Mouse (Mus musculus): ENCODE measurements around the gene Ctsw.

The Ctsw gene

DNA sequence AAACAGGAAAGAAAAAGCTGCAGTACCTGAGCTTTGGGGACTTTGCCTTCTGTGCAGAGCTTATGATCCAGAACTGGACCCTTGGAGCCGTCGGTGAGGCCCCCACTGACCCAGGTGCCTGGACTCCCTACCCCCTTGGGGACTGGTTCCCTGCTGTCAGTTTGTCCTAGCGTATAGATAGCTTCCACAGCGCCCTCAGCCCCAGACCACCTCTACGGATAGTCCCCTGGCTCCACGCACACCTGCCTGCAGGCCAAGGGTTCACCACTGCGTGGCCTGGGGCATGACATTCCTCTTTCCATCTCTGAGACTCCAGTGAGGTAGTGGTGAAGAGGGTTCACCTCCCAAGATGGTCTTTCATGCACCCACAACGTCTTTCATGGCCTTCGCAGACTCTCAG is 5.1 kb downstream of the Ctsw start:
- no peak for DNase-seq (ENCODE audit: inconsistent ontology term)

DNA sequence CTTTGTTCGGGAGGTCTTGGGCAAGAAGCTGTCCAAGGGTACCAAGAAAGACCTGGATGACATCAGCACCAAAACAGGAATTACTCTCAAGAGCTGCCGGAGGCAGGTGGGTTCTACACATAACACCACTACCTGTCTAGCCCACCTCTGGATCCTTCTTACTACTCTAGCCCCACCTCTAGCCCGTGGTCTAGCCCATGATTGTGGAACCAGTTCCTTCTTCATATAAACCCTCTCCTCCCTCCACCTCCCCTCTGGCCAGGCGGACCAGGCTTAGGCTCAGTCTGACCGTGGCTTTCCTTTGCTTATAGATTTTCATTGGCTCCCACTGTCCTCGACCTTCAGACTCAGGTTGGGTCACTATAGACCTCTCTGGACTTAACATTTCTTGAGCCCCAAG is 6.9 kb downstream of the Ctsw start:
- no peak for DNase-seq (ENCODE audit: inconsistent ontology term)

DNA sequence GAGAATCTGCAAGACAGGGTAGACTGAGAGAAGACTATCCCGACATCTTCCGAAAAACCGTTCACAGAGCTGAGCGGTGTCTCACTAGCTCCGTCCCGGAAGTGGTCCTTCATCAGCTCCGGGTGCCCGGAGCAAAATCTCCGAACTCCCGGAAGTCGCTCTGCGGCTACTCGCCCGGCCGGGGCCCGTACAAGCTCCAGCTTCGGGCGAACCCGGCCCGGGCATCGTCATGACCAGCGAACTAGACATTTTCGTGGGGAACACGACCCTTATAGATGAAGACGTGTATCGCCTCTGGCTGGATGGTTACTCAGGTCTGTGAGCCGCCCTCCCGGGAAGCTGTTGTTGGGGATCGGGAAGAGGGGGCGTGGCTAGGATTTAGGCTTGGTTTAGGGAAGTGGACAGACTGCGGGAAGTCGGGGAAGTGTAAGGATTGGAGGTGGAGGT is 7.8 kb downstream of the Ctsw start, which contains the start of gene Fibp:
TSS of gene Fibp (plus strand) at position 151 of the 447 bp plus-strand sequence.
- peak; percentile 90 for DNase-seq (ENCODE audit: inconsistent ontology term)

DNA sequence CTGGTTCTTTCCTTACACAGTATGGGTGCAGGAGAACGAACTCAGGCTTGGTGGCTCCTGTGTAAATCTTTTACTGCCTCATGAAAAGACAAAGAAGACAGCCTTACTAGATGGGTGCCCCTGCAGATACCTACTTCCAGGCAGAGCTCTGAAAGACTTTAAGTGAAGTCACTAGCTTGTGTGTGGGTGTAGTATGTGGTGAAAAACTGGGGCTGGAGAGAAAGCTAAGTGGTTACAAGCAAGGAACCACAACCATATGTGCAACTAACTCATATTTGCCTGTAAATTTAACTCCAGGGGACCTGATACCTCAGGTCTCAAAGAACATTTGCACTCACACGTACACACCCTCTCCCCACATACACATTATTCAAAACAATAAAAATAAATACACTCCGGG is 8.4 kb downstream of the Ctsw start:
- DNase-seq (ENCODE audit: inconsistent ontology term), result no peak

DNA sequence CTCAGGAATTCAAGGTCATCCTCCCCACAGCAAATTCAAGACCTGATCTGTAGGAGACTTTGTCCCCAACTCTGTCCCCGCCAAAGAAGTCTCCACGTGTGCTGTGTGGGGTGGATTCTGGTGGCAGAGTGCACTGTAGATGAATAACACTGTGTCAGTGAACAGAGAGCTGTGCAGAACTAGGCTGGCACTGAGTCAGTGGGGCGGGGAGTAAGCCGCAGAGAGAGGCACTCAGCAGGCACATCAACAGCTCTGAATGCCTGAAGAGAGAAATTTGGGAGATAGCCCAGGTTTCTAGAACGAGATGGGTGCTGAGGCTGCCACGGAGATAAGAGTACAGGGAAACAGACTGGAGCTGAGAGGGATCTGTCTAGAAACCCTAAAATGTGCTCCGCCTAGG is 9.3 kb downstream of the Ctsw start:
- peak; percentile 63 for DNase-seq (ENCODE audit: inconsistent ontology term)

DNA sequence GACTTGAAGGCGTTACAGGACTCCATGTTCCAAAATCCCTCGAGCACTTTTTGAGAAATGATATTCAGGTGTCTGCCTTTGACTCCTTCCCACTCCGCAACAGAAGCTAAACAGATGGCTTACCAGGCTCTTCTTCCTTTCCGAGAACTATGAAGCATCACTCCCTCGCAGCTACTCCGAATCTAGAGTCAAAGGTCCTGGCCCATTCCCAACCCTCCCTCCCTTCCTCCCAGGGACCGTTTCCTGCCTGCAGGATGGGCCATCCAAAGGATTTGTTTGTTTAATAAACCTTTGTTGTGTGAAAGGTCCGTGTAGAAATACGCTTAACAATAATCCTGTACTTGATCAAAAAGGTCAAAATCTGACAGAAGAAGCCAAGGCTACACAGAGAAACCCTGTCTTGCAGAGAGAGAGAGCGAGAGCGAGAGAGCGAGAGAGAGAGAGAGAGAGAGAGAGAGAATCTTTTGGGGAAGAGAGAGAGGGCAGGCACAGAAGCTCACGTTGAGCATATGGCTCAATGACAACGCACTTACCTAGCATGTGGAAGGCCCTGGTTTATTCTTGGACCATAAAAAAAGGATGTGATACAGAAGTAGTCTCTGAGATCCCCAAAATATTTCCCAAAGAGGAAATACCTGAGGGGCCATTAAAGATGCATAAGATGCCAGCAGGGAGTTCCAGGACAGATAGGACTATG is 10.4 kb downstream of the Ctsw start, which contains the start of gene Ccdc85b:
TSS of gene Ccdc85b (minus strand) at position 149 of the 697 bp plus-strand sequence.
- DNase-seq (ENCODE audit: inconsistent ontology term), result no peak

DNA sequence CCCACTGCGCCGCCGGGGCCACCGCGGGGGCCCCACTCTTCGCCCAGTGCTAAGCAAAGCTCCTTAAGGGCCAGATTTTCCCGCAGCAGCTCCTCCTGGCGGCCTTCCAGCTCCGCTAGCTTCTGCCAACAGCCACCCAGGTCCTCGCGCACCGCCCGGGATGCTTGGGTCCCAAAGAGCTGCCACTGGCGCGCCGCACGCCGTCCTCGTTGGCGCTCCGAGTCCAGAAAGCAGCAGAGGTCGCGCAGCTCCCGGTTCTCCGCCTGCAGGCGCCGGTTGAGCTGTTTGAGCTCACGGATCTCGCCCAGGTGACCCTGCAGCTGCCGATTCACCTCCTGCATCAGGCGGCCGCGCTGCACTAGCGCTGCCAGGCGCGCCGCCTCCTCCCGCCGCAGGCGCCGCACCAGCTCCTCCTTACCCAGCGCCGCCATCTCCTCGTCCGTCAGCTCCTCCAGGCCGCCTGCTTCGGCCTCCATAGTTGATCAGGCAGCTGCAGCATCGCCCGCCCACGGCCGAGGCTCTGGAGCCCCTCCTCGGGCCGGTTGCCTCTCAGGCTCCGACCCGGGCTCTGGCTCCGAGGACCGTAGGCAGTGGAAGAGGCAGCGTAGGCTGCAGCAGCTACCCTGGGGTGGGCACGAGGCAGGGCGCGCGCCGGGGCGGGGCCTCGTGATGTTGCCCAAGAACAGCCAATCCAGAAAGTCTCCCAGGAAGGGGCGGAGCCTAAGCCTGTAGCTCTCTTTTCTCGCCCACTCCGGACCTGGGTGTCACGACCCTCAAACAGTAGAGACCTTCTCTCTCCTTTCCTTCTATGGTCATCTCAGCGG is 11.2 kb downstream of the Ctsw start:
- DNase-seq (ENCODE audit: inconsistent ontology term), result peak; percentile 98

DNA sequence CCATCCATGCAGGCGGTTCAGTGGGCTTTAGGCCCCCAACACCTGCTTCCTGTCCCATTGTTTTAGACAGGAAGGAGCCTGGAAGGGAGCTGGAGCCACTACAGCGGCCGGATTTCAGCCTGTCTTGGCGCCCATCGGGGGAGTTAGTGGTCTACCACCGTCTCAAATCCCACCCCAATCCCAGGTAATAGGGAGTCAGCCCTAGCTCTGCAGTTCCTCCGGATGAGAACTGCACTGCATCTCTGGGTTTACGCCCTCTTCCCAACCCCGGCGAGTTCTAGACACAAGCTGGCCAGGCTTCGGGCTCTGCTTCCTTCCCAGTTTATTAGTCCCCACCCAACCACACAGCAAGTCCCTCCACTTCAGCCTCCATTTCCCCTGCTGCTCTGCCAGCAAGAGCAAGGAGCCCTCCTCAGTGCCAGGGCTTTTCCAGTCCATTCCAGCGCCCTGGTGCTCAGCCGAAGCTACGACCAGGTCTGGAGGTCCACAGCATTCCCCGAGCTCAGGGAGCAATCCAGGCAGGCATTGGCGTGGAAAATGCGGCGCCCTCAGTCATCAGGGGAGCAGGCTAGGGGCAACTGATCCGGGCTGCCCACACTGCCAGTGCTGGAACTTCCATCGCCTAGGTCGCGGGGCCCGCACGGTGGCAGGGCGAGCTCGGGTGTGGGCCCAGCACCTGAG is 11.9 kb downstream of the Ctsw start:
- DNase-seq (ENCODE audit: inconsistent ontology term), result peak; percentile 83

DNA sequence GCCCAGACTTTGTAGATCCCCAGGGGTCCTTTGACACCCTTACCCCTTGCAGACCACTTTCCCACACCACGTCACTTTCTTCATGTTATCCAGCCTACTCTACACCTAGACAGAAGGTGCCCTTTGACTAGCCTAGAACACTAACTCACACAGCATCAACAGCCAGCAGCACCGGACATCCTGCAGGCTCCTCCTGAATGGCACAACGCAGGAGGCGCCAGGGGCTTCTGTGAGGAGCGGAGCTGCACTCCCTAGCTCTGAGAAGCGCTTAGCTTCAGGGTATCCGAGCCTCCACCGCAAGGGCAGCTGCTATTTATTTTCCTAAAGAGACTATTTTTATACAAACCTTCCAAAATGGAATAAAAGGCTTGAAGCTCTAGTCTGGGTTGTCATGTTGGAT is 12.7 kb downstream of the Ctsw start:
- no peak for DNase-seq (ENCODE audit: inconsistent ontology term)

DNA sequence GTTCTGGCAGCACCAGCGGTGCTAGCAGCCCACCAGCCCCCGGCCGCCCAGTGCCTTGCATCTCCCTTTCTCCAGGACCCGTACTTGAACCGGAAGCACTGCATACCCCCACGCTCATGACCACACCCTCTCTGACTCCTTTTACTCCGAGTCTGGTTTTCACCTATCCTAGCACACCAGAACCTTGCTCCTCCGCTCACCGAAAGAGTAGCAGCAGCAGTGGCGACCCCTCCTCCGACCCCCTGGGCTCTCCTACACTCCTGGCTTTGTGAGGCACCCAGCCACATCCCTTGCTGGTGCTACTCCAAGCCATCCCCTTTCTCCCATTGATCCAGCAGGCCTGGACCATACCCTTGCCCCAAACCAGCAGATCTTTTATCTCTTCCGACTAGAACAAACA is 13.3 kb downstream of the Ctsw start:
- no peak for DNase-seq (ENCODE audit: inconsistent ontology term)

DNA sequence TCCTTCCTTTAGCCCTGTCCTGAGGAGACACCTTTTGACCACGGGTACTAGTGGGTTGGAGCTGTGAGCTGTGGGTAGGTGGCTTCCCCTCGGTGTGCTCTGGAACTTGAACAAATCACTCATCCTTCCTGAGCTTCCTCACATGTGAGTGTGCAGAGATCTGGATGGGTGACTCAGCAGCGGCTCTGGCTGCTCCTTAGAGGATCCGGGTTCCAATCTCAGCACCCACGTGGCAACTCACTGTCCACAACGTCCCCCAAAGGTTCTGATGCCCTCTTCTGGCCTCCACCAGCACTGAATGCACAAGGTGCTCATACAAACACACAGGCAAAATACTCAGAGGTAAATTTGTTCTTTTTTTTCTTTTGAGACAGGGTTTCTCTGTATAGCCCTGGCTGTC is 16.5 kb downstream of the Ctsw start:
- DNase-seq (ENCODE audit: inconsistent ontology term), result no peak

DNA sequence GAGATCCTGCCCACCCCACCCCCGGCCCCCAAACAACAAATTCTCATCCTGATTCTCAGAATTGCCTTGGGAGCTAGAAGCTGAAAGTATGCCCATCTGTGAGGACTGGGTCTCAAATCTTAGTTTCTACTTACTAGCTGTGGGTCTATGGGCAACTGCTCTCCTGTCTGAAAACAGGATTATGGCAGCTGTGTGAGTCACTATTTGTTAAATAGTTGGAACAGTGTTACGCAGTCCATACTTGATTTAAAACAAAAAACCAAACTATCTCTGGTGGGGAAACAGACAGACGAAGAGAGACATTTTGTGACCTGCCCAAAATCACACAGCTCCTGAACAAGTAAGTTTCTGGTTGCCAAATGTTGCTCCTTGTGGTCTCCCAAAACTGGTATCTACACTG is 18.6 kb downstream of the Ctsw start:
- DNase-seq (ENCODE audit: inconsistent ontology term), result no peak

DNA sequence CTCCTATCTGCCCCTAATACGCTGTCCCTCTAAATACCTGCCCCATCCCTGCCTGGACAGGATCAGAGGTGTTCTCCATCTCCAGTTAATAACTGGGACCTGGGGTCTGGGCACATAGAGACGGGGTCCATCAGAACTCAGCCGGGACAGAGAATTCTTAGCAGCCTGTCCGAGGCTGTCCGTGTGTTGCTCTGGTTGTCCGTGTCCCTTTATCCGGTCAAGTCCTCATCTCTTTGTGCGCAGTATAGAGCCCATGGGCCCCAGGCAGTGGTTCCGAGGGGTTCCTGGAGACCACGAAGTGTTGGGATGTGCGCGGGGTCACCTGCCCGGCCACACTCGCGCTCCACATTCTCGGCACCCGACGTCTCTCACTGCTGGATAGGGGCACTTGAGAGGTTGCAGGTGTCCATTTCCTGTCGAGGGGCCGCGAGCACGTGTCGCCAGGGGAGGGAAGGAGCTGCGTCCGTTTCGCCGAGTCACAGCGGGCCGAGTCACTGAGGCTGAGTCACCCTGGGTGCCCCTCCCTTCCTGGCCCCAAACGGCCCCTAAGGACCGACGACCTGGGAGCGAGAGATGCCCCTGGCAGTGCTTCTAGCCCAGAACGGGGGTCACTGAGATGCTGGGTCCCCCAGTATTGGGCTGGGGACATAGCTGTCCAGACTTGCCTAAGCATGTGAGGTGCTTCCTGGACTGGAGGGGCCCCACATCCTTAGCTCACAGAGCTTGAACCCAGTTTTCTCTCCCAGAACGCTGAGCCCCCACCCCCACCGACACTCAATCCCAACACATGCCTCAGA is 19.8 kb downstream of the Ctsw start:
- DNase-seq (ENCODE audit: inconsistent ontology term), result peak; percentile 82

DNA sequence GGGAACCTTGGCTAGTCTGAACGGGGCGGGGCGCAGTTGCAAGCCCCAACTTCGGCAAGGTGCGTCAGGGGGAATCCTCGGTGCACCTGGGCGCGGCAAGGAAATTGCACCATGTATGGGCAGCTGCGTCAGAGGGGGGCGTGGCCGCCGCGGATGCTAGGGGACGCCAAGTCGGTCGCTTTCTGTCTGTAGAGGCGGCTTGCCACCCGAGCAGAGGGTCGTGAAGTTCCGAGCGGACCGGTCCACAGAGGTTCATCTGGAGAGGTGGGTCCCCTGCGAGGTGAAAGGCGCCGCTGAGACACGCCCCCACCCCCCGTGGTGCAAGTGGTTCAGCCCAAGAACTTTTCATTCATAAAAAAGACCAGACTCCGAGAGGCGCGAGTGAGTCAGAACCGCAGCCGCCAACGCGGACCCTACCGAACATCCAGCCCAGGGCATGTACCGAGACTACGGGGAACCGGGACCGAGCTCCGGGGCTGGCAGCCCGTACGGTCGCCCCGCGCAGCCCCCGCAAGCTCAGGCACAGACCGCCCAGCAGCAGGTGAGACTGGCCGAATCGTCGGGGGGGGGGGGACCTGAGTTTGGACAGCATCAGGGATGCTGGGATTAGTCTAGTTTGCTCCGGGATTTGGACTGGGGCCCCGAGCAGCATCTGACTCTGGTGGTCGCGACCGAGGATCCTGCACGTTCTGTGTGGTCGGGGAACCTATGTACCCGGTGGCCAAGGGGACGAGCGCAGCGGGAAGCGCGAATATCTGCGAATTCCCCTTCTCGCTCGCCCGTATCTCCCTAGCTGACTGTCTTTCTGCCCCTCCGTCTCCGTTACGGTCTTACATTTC is 20.6 kb downstream of the Ctsw start, which contains the start of gene Fosl1:
TSS of gene Fosl1 (plus strand) at position 33 of the 839 bp plus-strand sequence.
- DNase-seq (ENCODE audit: inconsistent ontology term), result peak; percentile 87

DNA sequence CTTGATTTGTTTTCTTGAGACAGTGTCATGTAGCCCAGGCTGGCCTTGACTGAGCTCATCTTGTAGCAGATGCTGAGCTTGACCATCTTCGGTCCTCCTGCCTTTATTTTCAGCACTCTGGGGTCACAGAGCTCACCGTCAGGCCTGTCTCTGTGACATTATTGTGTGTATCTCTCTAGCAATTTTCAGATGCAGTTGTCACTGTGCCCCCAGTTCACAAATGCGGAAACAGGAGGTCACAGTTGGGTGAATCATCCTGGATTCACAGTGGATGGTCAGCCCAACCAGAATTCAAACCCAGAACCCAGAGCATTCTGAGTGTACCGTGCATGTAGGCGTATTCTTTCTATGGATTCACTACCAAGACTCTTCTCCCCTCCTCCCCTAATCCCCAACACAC is 22.6 kb downstream of the Ctsw start:
- no peak for DNase-seq (ENCODE audit: inconsistent ontology term)

DNA sequence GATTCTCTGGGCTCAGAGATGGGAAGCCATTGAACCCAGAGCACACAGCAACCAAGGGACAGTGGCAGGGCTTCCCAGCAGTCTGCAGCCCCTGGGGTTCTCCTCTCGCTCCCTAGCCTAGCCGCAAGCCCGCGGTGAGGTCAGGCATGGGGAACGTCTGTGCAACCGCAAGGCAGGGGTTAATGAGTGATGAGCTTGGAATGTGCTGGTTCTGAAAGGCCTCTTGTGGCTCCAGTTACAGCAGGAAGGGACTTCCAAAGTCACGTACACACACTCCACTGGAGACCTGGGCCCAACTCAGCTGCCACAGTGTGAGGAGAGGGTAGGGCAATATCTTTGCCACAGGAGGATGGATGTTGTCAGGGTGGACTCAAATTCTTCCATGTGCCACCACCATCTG is 23.4 kb downstream of the Ctsw start:
- DNase-seq (ENCODE audit: inconsistent ontology term), result peak; percentile 92

DNA sequence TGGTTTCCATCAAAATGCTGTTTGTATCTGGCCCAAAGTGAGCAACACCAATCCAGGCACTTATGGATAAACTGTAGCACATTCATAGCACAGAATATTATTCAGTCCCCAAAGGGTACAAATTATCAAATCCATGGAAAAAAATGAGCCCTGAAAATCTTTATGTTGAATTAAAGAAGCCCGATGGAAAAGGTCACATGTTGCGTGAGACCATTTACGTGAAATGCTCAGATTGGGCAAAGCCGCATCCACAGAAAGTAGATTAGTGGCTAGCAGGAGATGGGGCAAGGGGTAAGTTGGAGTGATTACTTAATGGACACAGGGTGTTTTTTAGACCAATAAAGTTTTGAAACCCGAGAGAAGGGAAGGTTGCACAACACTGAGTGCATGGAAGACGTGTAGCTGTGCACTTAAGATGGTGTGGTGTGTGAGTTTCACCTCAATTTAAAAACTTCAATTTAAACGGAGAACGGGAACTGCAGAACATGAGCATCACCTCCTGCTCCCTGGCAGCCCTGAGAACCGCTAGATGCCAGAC is 23.9 kb downstream of the Ctsw start:
- DNase-seq (ENCODE audit: inconsistent ontology term), result no peak

DNA sequence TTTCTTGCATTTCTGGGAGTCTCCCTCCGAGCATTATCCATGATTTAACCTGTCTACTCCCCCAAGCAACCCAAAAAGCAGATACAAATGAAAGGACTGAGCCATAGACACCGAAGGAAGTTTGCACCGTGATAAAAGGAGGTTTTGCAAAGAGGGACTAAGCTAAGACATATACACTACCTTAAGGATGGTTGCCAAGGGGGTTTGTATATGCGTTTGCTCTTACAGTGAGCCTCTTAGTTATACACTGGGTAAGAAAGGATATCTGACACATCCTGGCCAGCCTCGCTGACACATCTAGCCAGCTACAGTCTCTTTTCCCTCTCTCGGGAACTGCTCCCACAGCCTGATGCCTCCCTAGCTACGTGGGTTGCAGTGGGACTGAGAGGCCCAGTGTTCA is 34.4 kb downstream of the Ctsw start:
- DNase-seq (ENCODE audit: inconsistent ontology term), result no peak

DNA sequence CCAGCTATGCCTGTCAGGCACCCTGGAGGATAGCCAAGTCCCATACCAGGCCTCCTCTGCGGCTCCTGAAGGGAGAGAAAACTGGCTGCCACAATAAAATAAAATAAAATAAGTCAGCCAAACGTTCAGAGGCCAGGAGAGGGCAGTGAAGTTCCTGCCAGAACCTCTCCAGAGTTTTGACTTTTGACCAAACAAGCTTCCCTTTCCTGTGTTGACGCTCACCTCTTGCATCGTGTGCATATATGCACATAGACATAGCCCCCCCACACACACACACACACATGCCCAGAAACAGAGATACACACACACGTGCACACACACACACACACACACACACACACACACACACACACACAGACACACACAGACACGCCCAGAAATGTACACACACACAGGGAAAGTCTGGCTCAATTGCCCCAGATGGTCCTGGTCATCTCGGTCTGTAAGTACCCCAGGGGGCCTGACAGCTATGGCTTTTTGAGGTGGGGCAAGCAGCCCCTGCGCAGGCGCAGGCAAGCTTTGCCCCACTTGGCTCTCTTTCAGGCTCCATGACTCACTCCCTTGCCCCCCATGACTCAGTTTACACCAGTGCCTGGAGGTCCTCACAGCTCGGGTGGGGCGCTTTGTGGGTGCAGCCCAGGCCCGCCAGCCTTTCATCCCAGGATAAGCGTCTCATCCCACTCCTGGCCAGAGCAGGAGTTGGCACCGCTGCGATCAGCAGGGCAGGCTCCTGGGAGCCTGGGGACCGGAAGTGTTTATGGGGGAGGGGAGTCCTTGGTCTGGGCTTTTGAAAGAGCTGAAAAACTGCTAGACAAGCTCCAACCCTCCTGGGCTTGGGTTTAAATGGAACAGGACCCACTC is 35.1 kb downstream of the Ctsw start:
- peak; percentile 82 for DNase-seq (ENCODE audit: inconsistent ontology term)
